Mouse (Mus musculus): Measurements from ENCODE around the gene Iqgap2.

- TF ChIP-seq CTCF (IDR thresholded peaks at IDR 0.05; ENCODE audit: control insufficient read depth, insufficient read depth, insufficient read length) (no peak), USF1 (IDR thresholded peaks at IDR 0.05; ENCODE audit: low read depth) (no peak), CEBPB (IDR thresholded peaks at IDR 0.05; ENCODE audit: low read depth) (no peak), MYOG (IDR thresholded peaks at IDR 0.05; ENCODE audit: control insufficient read depth, extremely low read depth, insufficient read length) (no peak), MYOD1 (IDR thresholded peaks at IDR 0.05; ENCODE audit: control insufficient read depth, insufficient read length, low read depth) (no peak), MAX (IDR thresholded peaks at IDR 0.05) (no peak), FOSL1 (IDR thresholded peaks at IDR 0.05; ENCODE audit: insufficient read depth, low read length, poor library complexity, severe bottlenecking) (no peak)
Observed at GRCm38 (mm10) chr13:95782311-95782968, 109.3 kb downstream of the Iqgap2 start.

All from C2C12 (cell line).